Mouse (Mus musculus): ENCODE results near the gene Epha3. TPM values are rescaled to one million over a fixed set of nuclear protein-coding genes. Genes with fewer than 3 reads are reported as not detected.

The Epha3 gene
- polyA plus RNA-seq, 1 experiment from 2014 or later, result 19.5 TPM

DNA sequence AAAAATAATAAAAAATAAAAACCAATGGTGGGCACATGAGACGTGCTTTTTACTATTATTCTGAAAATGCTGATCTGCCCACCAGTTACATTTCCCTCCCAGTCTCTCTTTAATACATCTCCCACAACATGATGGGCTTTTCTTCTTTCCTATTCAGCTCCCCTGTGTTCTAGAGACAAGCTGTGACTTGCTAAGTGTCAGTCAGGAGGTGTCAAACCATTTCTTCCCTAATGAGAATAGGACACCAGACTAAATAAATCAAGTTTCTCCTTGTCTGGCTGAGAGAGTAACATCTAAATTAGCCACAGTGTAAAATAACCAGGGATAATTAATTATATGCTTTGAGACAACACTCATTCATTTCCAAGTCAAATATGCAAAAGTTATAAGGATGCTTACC lies 144.7 kb downstream of the Epha3 start:
- Histone ChIP-seq H3K9me3 (ENCODE audit: control insufficient read depth, low read depth, low read length) (no peaks in the 10 kb centered on the region), H3K36me3 (ENCODE audit: control insufficient read depth, insufficient read depth, low read length) (no peaks in the 10 kb centered on the region), H3K27me3 (ENCODE audit: control insufficient read depth, insufficient read depth, low read length) (no peaks in the 10 kb centered on the region), H3K27ac (ENCODE audit: low read length) (no peak overlapping the region), H3K4me2 (replicated peaks; ENCODE audit: low read depth, low read length) (no peak overlapping the region), H3K4me1 (ENCODE audit: control insufficient read depth, insufficient read depth, low read length) (no peaks in the 10 kb centered on the region), H3K9ac (replicated peaks; ENCODE audit: low read depth, low read length) (no peak overlapping the region), H3K4me3 (ENCODE audit: low read depth, low read length) (no peak overlapping the region)
- ATAC-seq (ENCODE audit: insufficient number of reproducible peaks, insufficient read depth, low FRiP score, low read depth), result no peak
- 85% methylated on average over 1 of the region's 1 CpGs for WGBS

DNA sequence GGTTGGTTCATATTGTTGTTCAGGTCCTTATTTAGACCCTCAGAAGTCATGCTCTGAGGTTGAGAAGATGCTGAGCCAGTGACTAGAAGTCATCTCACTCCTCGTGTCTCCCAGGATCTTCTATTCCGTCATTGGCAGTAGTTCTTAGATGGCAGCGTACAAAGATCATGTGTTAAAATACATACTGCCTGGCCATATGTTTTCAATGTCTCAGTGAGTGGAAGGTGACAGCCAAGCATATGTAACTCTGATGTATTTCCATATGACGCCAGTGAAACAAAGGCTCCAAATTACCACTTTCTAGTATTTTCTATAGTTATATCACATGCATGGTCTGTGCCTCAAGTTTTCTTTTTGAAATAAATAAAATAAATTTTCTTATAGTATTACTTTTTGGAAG lies 146.7 kb downstream of the Epha3 start:
- Histone ChIP-seq H3K27me3 (ENCODE audit: control insufficient read depth, insufficient read depth, low read length) (no peaks in the 10 kb centered on the region), H3K9ac (replicated peaks; ENCODE audit: low read depth, low read length) (no peak overlapping the region), H3K9me3 (ENCODE audit: control insufficient read depth, low read depth, low read length) (no peaks in the 10 kb centered on the region), H3K27ac (ENCODE audit: low read length) (no peak overlapping the region), H3K4me1 (ENCODE audit: control insufficient read depth, insufficient read depth, low read length) (no peaks in the 10 kb centered on the region), H3K4me2 (replicated peaks; ENCODE audit: low read depth, low read length) (no peak overlapping the region), H3K4me3 (ENCODE audit: low read depth, low read length) (no peak overlapping the region), H3K36me3 (ENCODE audit: control insufficient read depth, insufficient read depth, low read length) (no peaks in the 10 kb centered on the region)
- WGBS, result 91% methylated on average over 4 of the region's 4 CpGs
- ATAC-seq (ENCODE audit: insufficient number of reproducible peaks, insufficient read depth, low FRiP score, low read depth), result no peak

DNA sequence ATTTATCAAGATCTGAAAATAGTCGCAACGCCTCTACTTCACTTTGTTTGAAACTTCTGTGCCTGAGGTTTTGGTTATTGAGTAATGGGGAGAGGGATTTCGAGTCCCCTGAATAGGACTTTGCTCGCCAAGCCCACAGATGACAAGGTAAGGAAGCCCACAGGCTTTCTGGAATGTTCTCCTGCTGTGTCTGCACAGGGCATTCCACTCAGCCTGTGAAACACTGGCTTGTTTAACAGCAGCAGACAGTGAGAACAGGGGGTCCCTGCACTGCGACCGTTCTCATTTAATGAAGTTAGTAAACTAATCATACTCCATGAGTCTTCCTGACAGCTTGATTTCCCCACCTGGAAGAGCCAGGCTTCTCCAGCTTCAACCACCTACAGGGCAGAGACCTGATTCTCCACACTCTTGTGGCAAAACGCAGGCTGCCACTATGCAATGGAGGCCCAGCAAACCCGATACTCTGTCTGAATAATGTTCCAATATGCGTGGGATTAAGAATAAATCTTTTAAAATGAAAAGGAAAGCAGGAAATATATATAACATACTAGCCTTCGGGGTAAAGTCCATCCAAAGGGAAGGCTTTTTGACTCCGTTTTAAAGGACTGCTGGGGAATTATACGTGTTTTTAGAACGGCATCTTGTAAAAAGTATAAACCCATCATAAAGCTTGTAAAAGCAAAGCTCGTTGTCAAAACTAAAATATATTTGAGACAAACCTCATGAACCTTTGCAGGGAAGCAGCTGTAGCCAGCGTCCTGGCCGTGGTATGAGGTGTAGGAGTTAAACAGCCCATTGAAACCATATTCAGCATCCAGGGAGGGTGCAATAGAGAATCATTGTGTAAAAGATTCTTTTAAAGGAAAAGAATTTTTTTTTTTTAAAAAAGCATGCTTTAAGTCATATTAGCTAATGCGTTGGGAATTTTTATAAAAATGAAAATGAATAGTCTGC lies 156.8 kb downstream of the Epha3 start:
- no peaks in the 10 kb centered on the region for H3K4me1 ChIP-seq (ENCODE audit: control insufficient read depth, insufficient read depth, low read length)
- H3K27me3 ChIP-seq (ENCODE audit: control insufficient read depth, insufficient read depth, low read length), result no peaks in the 10 kb centered on the region
- H3K27ac ChIP-seq (ENCODE audit: low read length), result no peak overlapping the region
- H3K9me3 ChIP-seq (ENCODE audit: control insufficient read depth, low read depth, low read length), result no peaks in the 10 kb centered on the region
- H3K4me3 ChIP-seq (ENCODE audit: low read depth, low read length), result no peak overlapping the region
- H3K4me2 ChIP-seq (replicated peaks; ENCODE audit: low read depth, low read length), result no peak overlapping the region
- H3K36me3 ChIP-seq (ENCODE audit: control insufficient read depth, insufficient read depth, low read length), result no peaks in the 10 kb centered on the region
- H3K9ac ChIP-seq (replicated peaks; ENCODE audit: low read depth, low read length), result no peak overlapping the region
- ATAC-seq (ENCODE audit: insufficient number of reproducible peaks, insufficient read depth, low FRiP score, low read depth), result no peak
- WGBS, result 55% methylated on average over 17 of the region's 17 CpGs

DNA sequence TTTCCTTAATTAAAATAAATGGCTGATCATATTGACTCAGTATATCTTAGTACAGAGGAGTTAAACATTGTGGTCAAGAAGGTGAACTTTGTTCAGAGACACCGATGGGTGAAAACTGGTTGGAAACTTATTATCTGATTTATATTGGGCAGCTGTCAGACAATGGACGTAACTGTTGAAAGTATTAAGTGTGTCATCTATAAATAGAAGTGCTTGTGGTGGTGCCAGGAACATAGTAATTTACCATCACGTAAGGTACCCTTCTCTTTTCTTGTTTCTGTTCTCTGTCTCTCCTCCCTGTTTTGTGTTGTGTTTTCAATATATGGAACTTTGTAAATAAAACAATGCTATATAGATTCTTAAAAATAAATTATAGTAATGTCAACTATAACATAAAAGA lies 174.6 kb downstream of the Epha3 start:
- no peak for ATAC-seq (ENCODE audit: insufficient number of reproducible peaks, insufficient read depth, low FRiP score, low read depth)
- no peaks in the 10 kb centered on the region for H3K9me3 ChIP-seq (ENCODE audit: control insufficient read depth, low read depth, low read length)
- 45% methylated on average over 3 of the region's 3 CpGs for WGBS
- H3K4me3 ChIP-seq (ENCODE audit: low read depth, low read length), result no peak overlapping the region
- H3K36me3 ChIP-seq (ENCODE audit: control insufficient read depth, insufficient read depth, low read length), result no peaks in the 10 kb centered on the region
- no peaks in the 10 kb centered on the region for H3K4me1 ChIP-seq (ENCODE audit: control insufficient read depth, insufficient read depth, low read length)
- no peak overlapping the region for H3K9ac ChIP-seq (replicated peaks; ENCODE audit: low read depth, low read length)
- H3K27ac ChIP-seq (ENCODE audit: low read length), result no peak overlapping the region
- no peaks in the 10 kb centered on the region for H3K27me3 ChIP-seq (ENCODE audit: control insufficient read depth, insufficient read depth, low read length)
- no peak overlapping the region for H3K4me2 ChIP-seq (replicated peaks; ENCODE audit: low read depth, low read length)

- no peak overlapping the region for H3K4me3 ChIP-seq (ENCODE audit: low read depth, low read length)
- no peaks in the 10 kb centered on the region for H3K9me3 ChIP-seq (ENCODE audit: control insufficient read depth, low read depth, low read length)
- no peak overlapping the region for H3K27ac ChIP-seq (ENCODE audit: low read length)
- H3K9ac ChIP-seq (replicated peaks; ENCODE audit: low read depth, low read length), result no peak overlapping the region
- WGBS, result 73% methylated on average over 4 of the region's 4 CpGs
- H3K27me3 ChIP-seq (ENCODE audit: control insufficient read depth, insufficient read depth, low read length), result no peaks in the 10 kb centered on the region
- ATAC-seq (ENCODE audit: insufficient number of reproducible peaks, insufficient read depth, low FRiP score, low read depth), result no peak
- H3K36me3 ChIP-seq (ENCODE audit: control insufficient read depth, insufficient read depth, low read length), result no peaks in the 10 kb centered on the region
- H3K4me2 ChIP-seq (replicated peaks; ENCODE audit: low read depth, low read length), result no peak overlapping the region
- no peaks in the 10 kb centered on the region for H3K4me1 ChIP-seq (ENCODE audit: control insufficient read depth, insufficient read depth, low read length)
Measured at GRCm38 (mm10) chr16:63684211-63684610, 179.8 kb downstream of the Epha3 start.

DNA sequence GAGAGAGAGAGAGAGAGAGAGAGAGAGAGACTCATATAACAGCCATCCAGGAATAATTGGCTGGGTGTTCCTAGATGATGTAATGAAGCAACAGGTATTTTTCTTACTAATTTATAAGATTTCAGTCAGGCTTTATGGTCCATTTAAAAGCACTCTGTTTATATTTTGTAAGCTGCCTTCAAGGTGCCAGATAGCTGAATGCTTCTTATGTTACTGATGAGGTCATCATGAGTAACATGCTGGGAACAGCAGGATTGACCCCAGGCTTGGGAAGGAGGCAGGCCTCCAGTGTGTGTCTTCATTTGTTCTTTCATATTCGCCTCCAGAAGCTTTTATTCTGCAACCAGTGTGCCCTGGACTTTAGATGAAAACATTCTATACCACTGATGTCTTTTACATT lies 189.5 kb downstream of the Epha3 start:
- Histone ChIP-seq H3K4me3 (ENCODE audit: low read depth, low read length) (no peak overlapping the region), H3K4me2 (replicated peaks; ENCODE audit: low read depth, low read length) (no peak overlapping the region), H3K9ac (replicated peaks; ENCODE audit: low read depth, low read length) (no peak overlapping the region), H3K9me3 (ENCODE audit: control insufficient read depth, low read depth, low read length) (no peaks in the 10 kb centered on the region), H3K27me3 (ENCODE audit: control insufficient read depth, insufficient read depth, low read length) (no peaks in the 10 kb centered on the region), H3K27ac (ENCODE audit: low read length) (no peak overlapping the region), H3K36me3 (ENCODE audit: control insufficient read depth, insufficient read depth, low read length) (no peaks in the 10 kb centered on the region), H3K4me1 (ENCODE audit: control insufficient read depth, insufficient read depth, low read length) (no peaks in the 10 kb centered on the region)
- no peak for ATAC-seq (ENCODE audit: insufficient number of reproducible peaks, insufficient read depth, low FRiP score, low read depth)
- WGBS, result 25% methylated on average over 1 of the region's 1 CpGs

DNA sequence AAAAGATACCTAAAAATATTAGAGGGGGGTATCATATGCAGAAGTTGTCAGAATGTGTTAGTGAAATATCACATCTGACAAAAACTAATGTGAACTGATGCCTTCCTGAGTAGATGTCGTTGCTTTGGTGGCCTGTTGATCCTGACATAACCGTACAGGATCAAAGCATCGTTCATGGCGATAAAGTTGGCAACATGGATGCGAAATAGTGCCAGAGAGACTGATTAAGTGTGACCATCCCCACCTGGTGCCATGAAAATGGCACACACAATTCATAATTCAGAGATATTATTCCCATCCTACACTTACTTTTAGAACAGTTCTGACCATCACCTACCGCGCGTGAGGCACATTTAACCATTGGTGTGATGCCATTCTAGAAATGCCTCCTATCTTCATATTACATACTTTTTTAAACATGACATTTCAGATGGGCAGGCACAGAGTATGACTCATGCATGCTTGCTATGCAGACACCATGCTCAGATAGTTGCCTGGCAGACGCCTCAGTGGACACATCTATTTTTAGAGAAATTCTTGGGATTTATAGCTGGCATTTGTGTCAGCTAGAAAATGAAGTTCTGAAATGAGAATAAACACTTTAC lies 190.6 kb downstream of the Epha3 start:
- WGBS, result 89% methylated on average over 9 of the region's 9 CpGs
- H3K36me3 ChIP-seq (ENCODE audit: control insufficient read depth, insufficient read depth, low read length), result no peaks in the 10 kb centered on the region
- H3K4me3 ChIP-seq (ENCODE audit: low read depth, low read length), result no peak overlapping the region
- H3K9ac ChIP-seq (replicated peaks; ENCODE audit: low read depth, low read length), result no peak overlapping the region
- H3K4me2 ChIP-seq (replicated peaks; ENCODE audit: low read depth, low read length), result no peak overlapping the region
- no peaks in the 10 kb centered on the region for H3K4me1 ChIP-seq (ENCODE audit: control insufficient read depth, insufficient read depth, low read length)
- H3K27me3 ChIP-seq (ENCODE audit: control insufficient read depth, insufficient read depth, low read length), result no peaks in the 10 kb centered on the region
- ATAC-seq (ENCODE audit: insufficient number of reproducible peaks, insufficient read depth, low FRiP score, low read depth), result no peak
- H3K9me3 ChIP-seq (ENCODE audit: control insufficient read depth, low read depth, low read length), result no peaks in the 10 kb centered on the region
- H3K27ac ChIP-seq (ENCODE audit: low read length), result no peak overlapping the region

GRCm38 (mm10) chr16:63665897-63666464 lies 198.0 kb downstream of the Epha3 start:
- ATAC-seq (ENCODE audit: insufficient number of reproducible peaks, insufficient read depth, low FRiP score, low read depth), result no peak
- Histone ChIP-seq H3K4me1 (ENCODE audit: control insufficient read depth, insufficient read depth, low read length) (no peaks in the 10 kb centered on the region), H3K4me2 (replicated peaks; ENCODE audit: low read depth, low read length) (no peak overlapping the region), H3K9me3 (ENCODE audit: control insufficient read depth, low read depth, low read length) (no peaks in the 10 kb centered on the region), H3K27me3 (ENCODE audit: control insufficient read depth, insufficient read depth, low read length) (no peaks in the 10 kb centered on the region), H3K27ac (ENCODE audit: low read length) (no peak overlapping the region), H3K9ac (replicated peaks; ENCODE audit: low read depth, low read length) (no peak overlapping the region), H3K36me3 (ENCODE audit: control insufficient read depth, insufficient read depth, low read length) (no peaks in the 10 kb centered on the region), H3K4me3 (ENCODE audit: low read depth, low read length) (no peak overlapping the region)
- 68% methylated on average over 3 of the region's 3 CpGs for WGBS
